Mouse (Mus musculus): ENCODE measurements around the gene Cdnf. TPM values are rescaled to one million over a fixed set of nuclear protein-coding genes. Genes with fewer than 3 reads are reported as not detected.

Gene Cdnf
- polyA plus RNA-seq, 1 experiment from 2014 or later, result 0.12 TPM

DNA sequence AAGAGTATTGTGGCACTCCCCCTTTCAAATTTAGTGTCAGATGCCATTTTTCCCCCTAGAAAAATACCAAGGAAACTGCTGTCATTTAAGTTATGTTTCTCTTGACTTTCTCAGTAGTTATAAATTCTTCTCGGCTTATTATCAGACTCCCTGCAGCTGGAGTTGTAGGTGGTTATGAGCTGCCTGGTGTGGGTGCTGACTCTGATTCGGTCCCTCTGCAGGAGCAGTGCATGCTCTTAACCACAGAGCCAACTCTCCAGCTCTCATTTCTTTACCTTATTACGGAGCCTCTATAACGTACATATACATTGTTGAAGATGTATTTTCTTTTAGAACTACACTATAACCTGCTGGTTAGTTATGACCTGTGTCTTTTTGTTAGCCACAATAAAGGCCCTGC, 9.7 kb downstream of the Cdnf start:
- Histone ChIP-seq H3K4me1 (no peaks in the 10 kb centered on the region), H3K9me3 (no peaks in the 10 kb centered on the region), H3K36me3 (no peaks in the 10 kb centered on the region), H3K4me3 (replicated peaks) (no peak overlapping the region), H3K27me3 (replicated peaks) (no peaks in the 10 kb centered on the region), H3K9ac (no peak overlapping the region), H3K27ac (no peak overlapping the region), H3K4me2 (no peak overlapping the region)
- 68% methylated on average over 4 of the region's 4 CpGs for WGBS
- ATAC-seq (ENCODE audit: insufficient read depth, low FRiP score, low read depth), result no peak

DNA sequence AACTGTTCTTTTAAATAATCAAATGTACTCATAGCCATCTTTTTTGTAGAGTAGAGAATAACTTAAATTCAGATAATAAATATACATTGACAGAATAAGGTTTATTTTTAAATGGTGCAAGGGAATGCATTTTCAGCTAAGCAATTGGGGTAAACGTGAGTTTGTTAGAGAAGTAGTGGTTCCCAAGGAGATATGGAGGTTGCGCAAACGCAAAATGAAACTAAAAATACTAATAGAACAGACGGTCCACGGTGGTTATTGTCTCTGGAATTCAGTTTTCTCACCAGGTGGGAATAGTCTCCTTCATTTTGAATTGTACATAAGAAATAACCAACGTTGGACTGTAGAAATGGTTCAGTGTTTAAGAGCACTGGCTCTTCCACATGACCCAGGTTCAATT, 13.5 kb downstream of the Cdnf start:
- 72% methylated on average over 6 of the region's 6 CpGs for WGBS
- Histone ChIP-seq H3K27me3 (replicated peaks) (no peaks in the 10 kb centered on the region), H3K36me3 (no peaks in the 10 kb centered on the region), H3K9me3 (no peaks in the 10 kb centered on the region), H3K4me2 (no peak overlapping the region), H3K9ac (no peak overlapping the region), H3K4me1 (no peaks in the 10 kb centered on the region), H3K27ac (no peak overlapping the region), H3K4me3 (replicated peaks) (no peak overlapping the region)
- ATAC-seq (ENCODE audit: insufficient read depth, low FRiP score, low read depth), result no peak

DNA sequence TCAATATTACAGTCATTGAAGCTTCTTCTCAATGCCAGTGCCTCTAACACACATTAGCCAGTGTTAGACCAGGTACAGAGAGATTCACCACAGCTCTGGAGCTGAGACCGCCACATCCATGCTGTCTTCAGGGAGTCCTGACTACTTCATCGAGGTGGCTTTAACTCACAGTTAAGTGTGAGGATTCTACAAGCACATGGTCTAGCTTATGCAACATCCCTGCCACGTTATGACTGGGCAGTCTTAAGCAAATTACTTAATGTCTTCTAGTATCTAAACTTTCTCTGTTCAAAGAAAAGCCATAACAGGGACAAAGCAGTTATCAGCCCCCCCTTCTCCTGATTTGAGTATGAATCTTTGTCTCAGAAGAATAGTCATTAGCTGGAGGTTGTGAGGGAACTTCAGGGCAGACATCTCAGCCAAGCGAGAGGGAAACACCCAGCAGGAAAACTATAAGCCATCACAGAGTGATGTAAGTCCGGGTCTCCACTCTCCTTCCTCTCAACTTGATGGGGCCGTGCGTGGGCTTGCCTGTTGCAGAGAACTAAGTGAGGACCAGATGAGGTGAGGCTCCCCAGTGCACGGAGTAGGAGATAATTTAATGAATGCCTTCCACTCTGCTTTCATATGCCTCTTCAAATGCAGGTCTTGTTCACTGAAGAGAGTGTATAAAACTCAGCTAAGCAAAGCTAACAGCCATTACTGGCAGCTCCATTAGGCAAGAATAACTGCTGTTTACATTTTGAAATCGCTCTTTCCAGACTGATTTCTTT, 28.7 kb downstream of the Cdnf start:
- 41% methylated on average over 9 of the region's 9 CpGs for WGBS
- Histone ChIP-seq H3K4me3 (replicated peaks) (no peak overlapping the region), H3K36me3 (no peaks in the 10 kb centered on the region), H3K27ac (peak overlapping the region; percentile 11; the same call in 1 of the 2 replicates), H3K9me3 (no peaks in the 10 kb centered on the region), H3K27me3 (replicated peaks) (no peaks in the 10 kb centered on the region), H3K4me2 (no peak overlapping the region), H3K9ac (no peak overlapping the region), H3K4me1 (peaks cover 7% of the 10 kb centered on the region)
- ATAC-seq (ENCODE audit: insufficient read depth, low FRiP score, low read depth), result no peak

DNA sequence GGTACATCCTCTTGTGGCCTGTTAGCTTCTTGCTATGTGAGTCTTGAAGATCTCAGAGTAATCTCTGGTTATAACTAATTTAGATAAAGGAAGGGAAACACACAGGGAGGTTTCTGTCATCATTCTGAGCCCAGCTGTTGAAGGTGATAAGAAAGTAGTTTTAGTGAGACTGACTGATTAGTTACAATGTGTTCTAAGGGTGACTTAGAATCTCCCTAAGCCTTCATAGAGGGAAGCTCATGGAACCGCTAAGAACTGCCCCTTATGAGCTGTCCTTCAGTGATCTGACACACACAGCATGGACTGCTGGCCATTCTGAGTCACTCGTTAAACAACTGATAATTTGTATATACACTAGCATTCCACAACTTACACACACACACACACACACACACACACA, 33.2 kb downstream of the Cdnf start:
- Histone ChIP-seq H3K36me3 (no peaks in the 10 kb centered on the region), H3K4me3 (replicated peaks) (no peak overlapping the region), H3K27ac (no peak overlapping the region), H3K27me3 (replicated peaks) (no peaks in the 10 kb centered on the region), H3K9ac (no peak overlapping the region), H3K4me2 (no peak overlapping the region), H3K9me3 (no peaks in the 10 kb centered on the region), H3K4me1 (peaks cover 7% of the 10 kb centered on the region)
- 48% methylated on average over 2 of the region's 2 CpGs for WGBS
- no peak for ATAC-seq (ENCODE audit: insufficient read depth, low FRiP score, low read depth)

DNA sequence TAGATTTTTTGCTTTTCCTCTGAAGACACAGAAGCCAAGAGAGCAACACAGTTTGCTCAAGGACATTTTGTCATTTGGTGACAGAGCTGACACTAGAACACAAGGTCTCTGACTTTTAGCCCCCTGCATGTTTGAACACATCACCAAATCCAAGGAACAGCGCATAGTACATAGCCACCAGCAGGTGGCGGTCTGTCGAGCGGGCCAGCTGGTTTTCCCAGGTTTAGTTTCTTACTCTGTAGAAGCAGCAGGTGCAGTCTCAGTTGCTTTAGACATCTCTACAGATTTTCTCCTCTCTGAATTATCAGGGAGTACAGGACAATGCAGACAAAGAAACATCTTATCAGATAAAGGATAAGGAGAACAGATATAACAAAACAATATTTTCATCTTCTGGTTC, 33.8 kb downstream of the Cdnf start:
- no peak overlapping the region for H3K4me2 ChIP-seq
- H3K36me3 ChIP-seq, result no peaks in the 10 kb centered on the region
- peaks cover 6% of the 10 kb centered on the region for H3K4me1 ChIP-seq
- H3K9ac ChIP-seq, result no peak overlapping the region
- under 1% methylated on average over 4 of the region's 4 CpGs for WGBS
- H3K4me3 ChIP-seq (replicated peaks), result no peak overlapping the region
- no peak for ATAC-seq (ENCODE audit: insufficient read depth, low FRiP score, low read depth)
- no peak overlapping the region for H3K27ac ChIP-seq
- no peaks in the 10 kb centered on the region for H3K27me3 ChIP-seq (replicated peaks)
- no peaks in the 10 kb centered on the region for H3K9me3 ChIP-seq

DNA sequence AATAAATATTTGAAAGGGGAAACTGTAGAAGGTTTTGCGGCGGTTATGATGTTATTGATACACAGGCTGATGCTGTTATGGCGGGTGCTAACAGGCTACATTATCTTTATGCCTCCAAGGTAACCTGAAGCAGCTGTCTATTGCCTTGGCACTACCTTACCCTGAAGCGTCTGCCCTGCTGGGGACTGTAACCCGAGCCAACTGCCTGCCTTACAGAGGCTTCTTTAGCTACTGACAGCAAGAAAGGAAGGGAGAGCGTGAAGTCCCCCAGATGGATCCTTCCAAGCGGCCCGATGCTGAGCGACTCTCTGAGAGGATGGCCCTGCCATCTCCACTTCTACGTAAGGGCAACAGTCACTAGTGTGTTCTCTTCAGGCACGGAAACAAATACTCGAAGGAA, 57.4 kb downstream of the Cdnf start, which contains the start of gene Fam107b:
Gene Fam107b (plus strand): TSS at position 303 of the 400 bp plus-strand sequence.
- no peak within 1 kb of the TSS for H3K4me2 ChIP-seq
- H3K36me3 ChIP-seq, result no peaks in the 10 kb centered on the region
- no peaks in the 10 kb centered on the region for H3K27me3 ChIP-seq (replicated peaks)
- H3K4me1 ChIP-seq, result no peaks in the 10 kb centered on the region
- no peak within 1 kb of the TSS for H3K27ac ChIP-seq
- WGBS, result 74% methylated on average over 12 of the region's 12 CpGs
- H3K4me3 ChIP-seq (replicated peaks), result no peak within 1 kb of the TSS
- no peaks in the 10 kb centered on the region for H3K9me3 ChIP-seq
- no peak for ATAC-seq (ENCODE audit: insufficient read depth, low FRiP score, low read depth)
- H3K9ac ChIP-seq, result no peak within 1 kb of the TSS

DNA sequence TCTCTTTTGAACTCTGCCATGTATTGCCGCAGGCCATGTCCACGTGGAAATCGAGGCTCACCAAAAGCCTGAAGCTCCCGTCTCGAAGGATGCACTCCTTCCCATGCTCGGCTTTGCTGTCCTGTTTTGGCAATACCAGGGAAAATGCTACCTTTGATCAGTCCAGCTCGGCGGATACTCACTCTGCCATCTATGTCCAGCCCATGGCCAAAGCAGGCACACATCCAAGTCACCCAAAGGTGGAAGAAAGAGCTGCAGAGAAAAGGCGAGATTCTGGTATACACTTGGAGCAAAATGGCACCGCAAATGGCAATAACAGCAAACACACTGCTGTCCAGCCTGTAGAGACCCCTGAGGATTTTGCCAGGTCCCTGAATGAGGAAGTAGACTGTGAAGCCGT, 57.8 kb downstream of the Cdnf start:
- H3K27me3 ChIP-seq (replicated peaks), result no peaks in the 10 kb centered on the region
- no peak overlapping the region for H3K4me3 ChIP-seq (replicated peaks)
- H3K4me2 ChIP-seq, result no peak overlapping the region
- no peaks in the 10 kb centered on the region for H3K9me3 ChIP-seq
- H3K9ac ChIP-seq, result no peak overlapping the region
- WGBS, result 86% methylated on average over 11 of the region's 11 CpGs
- no peaks in the 10 kb centered on the region for H3K36me3 ChIP-seq
- H3K27ac ChIP-seq, result no peak overlapping the region
- ATAC-seq (ENCODE audit: insufficient read depth, low FRiP score, low read depth), result no peak
- H3K4me1 ChIP-seq, result no peaks in the 10 kb centered on the region

DNA sequence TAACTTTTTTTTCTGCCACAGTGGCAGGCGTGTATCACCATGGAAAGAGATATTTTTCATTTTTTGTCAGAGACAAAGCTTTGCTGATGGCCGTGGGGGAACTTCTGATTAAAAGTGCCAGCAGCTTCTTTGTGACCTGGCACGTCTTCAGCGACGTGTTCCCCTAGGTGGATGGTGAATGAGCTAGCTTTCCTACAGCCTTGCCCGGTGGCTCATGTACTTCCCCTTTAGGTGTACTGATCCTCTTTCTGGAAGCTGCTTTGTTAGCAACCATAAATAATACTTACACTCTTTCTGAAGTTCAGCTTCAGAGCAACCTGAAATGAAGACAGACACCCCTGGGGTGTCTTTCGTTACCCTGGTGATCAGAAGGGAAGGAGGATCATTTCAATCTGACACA, 61.1 kb downstream of the Cdnf start:
- H3K9me3 ChIP-seq, result no peaks in the 10 kb centered on the region
- H3K4me2 ChIP-seq, result no peak overlapping the region
- H3K27me3 ChIP-seq (replicated peaks), result no peaks in the 10 kb centered on the region
- no peak overlapping the region for H3K9ac ChIP-seq
- H3K4me1 ChIP-seq, result no peaks in the 10 kb centered on the region
- H3K36me3 ChIP-seq, result no peaks in the 10 kb centered on the region
- WGBS, result 76% methylated on average over 7 of the region's 7 CpGs
- H3K27ac ChIP-seq, result no peak overlapping the region
- no peak overlapping the region for H3K4me3 ChIP-seq (replicated peaks)
- ATAC-seq (ENCODE audit: insufficient read depth, low FRiP score, low read depth), result no peak

DNA sequence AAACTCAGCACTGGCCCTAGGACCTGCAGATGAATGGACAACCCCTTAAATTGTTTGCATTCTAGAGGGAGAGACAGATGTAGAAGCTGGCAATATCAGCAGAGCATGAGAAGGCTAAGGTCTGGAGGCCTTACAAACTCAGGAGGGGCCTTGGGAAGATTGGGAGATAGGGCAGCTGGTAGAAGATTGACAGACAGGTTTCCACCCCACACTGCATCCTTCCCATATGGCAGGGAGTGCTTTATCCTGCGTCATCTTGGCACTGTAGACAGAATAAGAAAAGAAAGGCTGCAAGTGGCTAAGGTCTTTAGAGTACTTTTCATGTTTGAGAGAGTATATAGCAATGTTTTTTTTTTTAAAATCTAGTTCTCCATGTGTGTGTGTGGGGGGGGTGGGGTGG, 62.3 kb downstream of the Cdnf start:
- ATAC-seq (ENCODE audit: insufficient read depth, low FRiP score, low read depth), result no peak
- 83% methylated on average over 1 of the region's 1 CpGs for WGBS
- Histone ChIP-seq H3K9me3 (no peaks in the 10 kb centered on the region), H3K4me2 (no peak overlapping the region), H3K9ac (no peak overlapping the region), H3K27ac (no peak overlapping the region), H3K4me3 (replicated peaks) (no peak overlapping the region), H3K4me1 (no peaks in the 10 kb centered on the region), H3K36me3 (no peaks in the 10 kb centered on the region), H3K27me3 (replicated peaks) (no peaks in the 10 kb centered on the region)

Other genes starting within 250 kb of the Cdnf start
- 38.2 and 39.7 TPM in 2 replicates for gene Nmt2, start 228.8 kb upstream of the Cdnf start, polyA plus RNA-seq (2015; fragmentation: Nextera tagmentation; extraction: Ambion mirVana)
- 23.5 and 24.7 TPM in 2 replicates for gene Rpp38, start 180.4 kb upstream of the Cdnf start, polyA plus RNA-seq (2015; fragmentation: Nextera tagmentation; extraction: Ambion mirVana)
- 0.91 and 2.0 TPM in 2 replicates for gene Acbd7, start 176.9 kb upstream of the Cdnf start, polyA plus RNA-seq (2015; fragmentation: Nextera tagmentation; extraction: Ambion mirVana)
- gene Olah, start 115.8 kb upstream of the Cdnf start, polyA plus RNA-seq (2015; fragmentation: Nextera tagmentation; extraction: Ambion mirVana), result not detected in 2 replicates
- 0.39 and 0.62 TPM in 2 replicates for gene Meig1, start 90.4 kb upstream of the Cdnf start, polyA plus RNA-seq (2015; fragmentation: Nextera tagmentation; extraction: Ambion mirVana)
- gene Dclre1c, start 88.9 kb upstream of the Cdnf start, polyA plus RNA-seq (2015; fragmentation: Nextera tagmentation; extraction: Ambion mirVana), result 6.4 and 6.6 TPM in 2 replicates
- 11.9 and 12.2 TPM in 2 replicates for gene Suv39h2, start 38.0 kb upstream of the Cdnf start, polyA plus RNA-seq (2015; fragmentation: Nextera tagmentation; extraction: Ambion mirVana)
- 3.9 and 4.0 TPM in 2 replicates for gene Gm45902, start 240 bp upstream of the Cdnf start, polyA plus RNA-seq (2015; fragmentation: Nextera tagmentation; extraction: Ambion mirVana)
- gene Hspa14, start 216 bp upstream of the Cdnf start, polyA plus RNA-seq (2015; fragmentation: Nextera tagmentation; extraction: Ambion mirVana), result 93.7 and 96.5 TPM in 2 replicates
- 36.4 and 38.3 TPM in 2 replicates for gene Fam107b, start 57.5 kb downstream of the Cdnf start, polyA plus RNA-seq (2015; fragmentation: Nextera tagmentation; extraction: Ambion mirVana)

Measured in stomach, embryonic 15.5 days (tissue).